Mouse (Mus musculus) heart, embryonic 16.5 days (tissue): ENCODE data around the gene Nedd4. TPM values are rescaled to one million over a fixed set of nuclear protein-coding genes. Genes with fewer than 3 reads are reported as not detected.
A peak's percentile ranks its signal among the peaks of the same experiment; 100 is the strongest.

Source experiments
- ATAC-seq: fragments of 200-750 bp; cut with Nextera tagmentation; replicated peaks from 2 replicates; pipeline ENCODE4 v1.8.0; 2017; ENCODE audit warnings: moderate number of reproducible peaks; ENCODE audit not compliant: insufficient read depth, low FRiP score; ENCODE audit errors: extremely low read depth
- H3K27ac ChIP-seq: fragments of 300-500 bp; sonication (generic); 2 replicates; pipeline ENCODE4 v1.5.1; 2014; ENCODE audit warnings: mild to moderate bottlenecking, low read length, control low read depth, moderate library complexity
- H3K27me3 ChIP-seq: fragments of 300-500 bp; sonication (generic); 2 replicates; pipeline ENCODE4 v1.6.1; 2014; ENCODE audit warnings: low read length, mixed read lengths; ENCODE audit not compliant: control insufficient read depth, insufficient read depth
- H3K36me3 ChIP-seq: fragments of 300-500 bp; sonication (generic); 2 replicates; pipeline ENCODE4 v1.6.1; 2014; ENCODE audit not compliant: control insufficient read depth, insufficient read depth
- H3K4me1 ChIP-seq: fragments of 300-500 bp; sonication (generic); 2 replicates; pipeline ENCODE4 v1.6.1; 2014; ENCODE audit warnings: low read length, mixed read lengths; ENCODE audit not compliant: control insufficient read depth, insufficient read depth
- H3K4me2 ChIP-seq: fragments of 300-500 bp; sonication (generic); 2 replicates; pipeline ENCODE4 v1.6.1; 2014; ENCODE audit warnings: low read depth, mild to moderate bottlenecking, control low read depth, low read length
- H3K4me3 ChIP-seq: fragments of 300-500 bp; sonication (generic); 2 replicates; pipeline ENCODE4 v1.5.1; 2014; ENCODE audit warnings: mild to moderate bottlenecking, control low read depth, low read length
- H3K9ac ChIP-seq: fragments of 300-500 bp; sonication (generic); 2 replicates; pipeline ENCODE4 v1.6.1; 2014; ENCODE audit warnings: low read length, control low read depth
- H3K9me3 ChIP-seq: fragments of 300-500 bp; sonication (generic); replicated peaks from 2 replicates; pipeline ENCODE4 v1.6.1; 2016; ENCODE audit warnings: low read length; ENCODE audit not compliant: control insufficient read depth
- WGBS: fragments of 180-500 bp; shearing (Covaris S2); extraction: QIAGEN DNeasy Blood & Tissue Kit; methylation state at CpG from one replicate; pipeline ENCODE4 v1.1.7; 2014; 5-methylcytosine and 5-hydroxymethylcytosine counted together
- polyA plus RNA-seq: library from polyadenylated mRNA; unstranded; fragments of >200 nt; fragmentation: Nextera tagmentation; extraction: Ambion mirVana; gene quantifications from 2 replicates; pipeline ENCODE4 v1.2.1, GENCODE M21; 2015

Nedd4 gene
- polyA plus RNA-seq, 1 experiment from 2014 or later, result 428 TPM

- Histone ChIP-seq H3K27ac (no peak overlapping the region), H3K4me3 (no peak overlapping the region), H3K9me3 (no peaks in the 10 kb centered on the region), H3K4me2 (no peak overlapping the region), H3K4me1 (peaks cover 7% of the 10 kb centered on the region), H3K36me3 (peaks cover 67% of the 10 kb centered on the region), H3K9ac (no peak overlapping the region), H3K27me3 (no peaks in the 10 kb centered on the region)
- no peak; the same call in 1 of the 2 replicates for ATAC-seq
- WGBS, result 65% methylated on average over 4 of the region's 4 CpGs
Observed at GRCm38 (mm10) chr9:72714945-72715344, 52.8 kb downstream of the Nedd4 start.

GRCm38 (mm10) chr9:72716200-72716599, 54.1 kb downstream of the Nedd4 start:
- H3K27me3 ChIP-seq, result no peaks in the 10 kb centered on the region
- H3K4me3 ChIP-seq, result no peak overlapping the region
- H3K4me2 ChIP-seq, result no peak overlapping the region
- 88% methylated on average over 7 of the region's 7 CpGs for WGBS
- no peak; the same call in 1 of the 2 replicates for ATAC-seq
- H3K4me1 ChIP-seq, result peaks cover 7% of the 10 kb centered on the region
- H3K9ac ChIP-seq, result no peak overlapping the region
- H3K36me3 ChIP-seq, result peaks cover 74% of the 10 kb centered on the region
- no peak overlapping the region for H3K27ac ChIP-seq
- no peaks in the 10 kb centered on the region for H3K9me3 ChIP-seq

GRCm38 (mm10) chr9:72719143-72719542, 57.0 kb downstream of the Nedd4 start:
- WGBS, result 81% methylated on average over 4 of the region's 4 CpGs
- Histone ChIP-seq H3K4me2 (no peak overlapping the region), H3K9me3 (no peaks in the 10 kb centered on the region), H3K9ac (no peak overlapping the region), H3K27ac (no peak overlapping the region), H3K4me3 (no peak overlapping the region), H3K36me3 (peaks cover 74% of the 10 kb centered on the region), H3K4me1 (0 out of 2 replicates have a peak, but pooled peaks cover 5% of the 10 kb centered on the region), H3K27me3 (no peaks in the 10 kb centered on the region)
- ATAC-seq, result no peak

- Histone ChIP-seq H3K4me2 (no peak overlapping the region), H3K27ac (no peak overlapping the region), H3K4me3 (no peak overlapping the region), H3K27me3 (no peaks in the 10 kb centered on the region), H3K4me1 (0 out of 2 replicates have a peak, but pooled peaks cover 5% of the 10 kb centered on the region), H3K36me3 (peaks cover 80% of the 10 kb centered on the region), H3K9ac (no peak overlapping the region), H3K9me3 (no peaks in the 10 kb centered on the region)
- ATAC-seq, result no peak
- WGBS, result 76% methylated on average over 14 of the region's 14 CpGs
Observed at GRCm38 (mm10) chr9:72721221-72721620, 59.1 kb downstream of the Nedd4 start.

GRCm38 (mm10) chr9:72722622-72723021, 60.5 kb downstream of the Nedd4 start:
- Histone ChIP-seq H3K9ac (no peak overlapping the region), H3K4me2 (no peak overlapping the region), H3K27ac (0 out of 2 replicates have a peak overlapping the region, but pooled peaks have one; percentile 3), H3K27me3 (no peaks in the 10 kb centered on the region), H3K4me3 (no peak overlapping the region), H3K9me3 (no peaks in the 10 kb centered on the region), H3K4me1 (0 out of 2 replicates have a peak, but pooled peaks cover 5% of the 10 kb centered on the region), H3K36me3 (peaks cover 83% of the 10 kb centered on the region)
- WGBS, result 70% methylated on average over 3 of the region's 3 CpGs
- no peak for ATAC-seq

GRCm38 (mm10) chr9:72724491-72725221, 62.5 kb downstream of the Nedd4 start:
- no peaks in the 10 kb centered on the region for H3K9me3 ChIP-seq
- no peak for ATAC-seq
- H3K4me2 ChIP-seq, result no peak overlapping the region
- H3K36me3 ChIP-seq, result peaks cover 74% of the 10 kb centered on the region
- 0 out of 2 replicates have a peak, but pooled peaks cover 5% of the 10 kb centered on the region for H3K4me1 ChIP-seq
- no peak overlapping the region for H3K4me3 ChIP-seq
- no peak overlapping the region for H3K27ac ChIP-seq
- 75% methylated on average over 8 of the region's 8 CpGs for WGBS
- no peak overlapping the region for H3K9ac ChIP-seq
- no peaks in the 10 kb centered on the region for H3K27me3 ChIP-seq

- Histone ChIP-seq H3K27me3 (no peaks in the 10 kb centered on the region), H3K9ac (no peak overlapping the region), H3K4me2 (no peak overlapping the region), H3K9me3 (no peaks in the 10 kb centered on the region), H3K36me3 (peaks cover 80% of the 10 kb centered on the region), H3K4me3 (no peak overlapping the region), H3K4me1 (no peaks in the 10 kb centered on the region), H3K27ac (no peak overlapping the region)
- ATAC-seq, result no peak
- WGBS, result 50% methylated on average over 3 of the region's 3 CpGs
Observed at GRCm38 (mm10) chr9:72733966-72734365, 71.8 kb downstream of the Nedd4 start.

- no peaks in the 10 kb centered on the region for H3K9me3 ChIP-seq
- no peak overlapping the region for H3K4me3 ChIP-seq
- no peak for ATAC-seq
- H3K4me1 ChIP-seq, result no peaks in the 10 kb centered on the region
- WGBS, result 73% methylated on average over 3 of the region's 3 CpGs
- no peak overlapping the region for H3K4me2 ChIP-seq
- peaks cover 86% of the 10 kb centered on the region for H3K36me3 ChIP-seq
- H3K27ac ChIP-seq, result no peak overlapping the region
- H3K27me3 ChIP-seq, result no peaks in the 10 kb centered on the region
- no peak overlapping the region for H3K9ac ChIP-seq
Observed at GRCm38 (mm10) chr9:72735822-72736410, 73.8 kb downstream of the Nedd4 start.

GRCm38 (mm10) chr9:72741206-72741605, 79.1 kb downstream of the Nedd4 start:
- Histone ChIP-seq H3K27me3 (no peaks in the 10 kb centered on the region), H3K4me3 (no peak overlapping the region), H3K9me3 (no peaks in the 10 kb centered on the region), H3K4me2 (no peak overlapping the region), H3K9ac (no peak overlapping the region), H3K36me3 (peaks cover 91% of the 10 kb centered on the region), H3K4me1 (no peaks in the 10 kb centered on the region), H3K27ac (no peak overlapping the region)
- no peak for ATAC-seq
- 89% methylated on average over 6 of the region's 6 CpGs for WGBS
